Mouse (Mus musculus): ENCODE results near the gene Ubxn11. TPM values are rescaled to one million over a fixed set of nuclear protein-coding genes. Genes with fewer than 3 reads are reported as not detected.

The Ubxn11 gene
- 10 to 100 TPM; 46.7 to 60.6 TPM for polyA plus RNA-seq (2017; shearing (Covaris generic))

DNA sequence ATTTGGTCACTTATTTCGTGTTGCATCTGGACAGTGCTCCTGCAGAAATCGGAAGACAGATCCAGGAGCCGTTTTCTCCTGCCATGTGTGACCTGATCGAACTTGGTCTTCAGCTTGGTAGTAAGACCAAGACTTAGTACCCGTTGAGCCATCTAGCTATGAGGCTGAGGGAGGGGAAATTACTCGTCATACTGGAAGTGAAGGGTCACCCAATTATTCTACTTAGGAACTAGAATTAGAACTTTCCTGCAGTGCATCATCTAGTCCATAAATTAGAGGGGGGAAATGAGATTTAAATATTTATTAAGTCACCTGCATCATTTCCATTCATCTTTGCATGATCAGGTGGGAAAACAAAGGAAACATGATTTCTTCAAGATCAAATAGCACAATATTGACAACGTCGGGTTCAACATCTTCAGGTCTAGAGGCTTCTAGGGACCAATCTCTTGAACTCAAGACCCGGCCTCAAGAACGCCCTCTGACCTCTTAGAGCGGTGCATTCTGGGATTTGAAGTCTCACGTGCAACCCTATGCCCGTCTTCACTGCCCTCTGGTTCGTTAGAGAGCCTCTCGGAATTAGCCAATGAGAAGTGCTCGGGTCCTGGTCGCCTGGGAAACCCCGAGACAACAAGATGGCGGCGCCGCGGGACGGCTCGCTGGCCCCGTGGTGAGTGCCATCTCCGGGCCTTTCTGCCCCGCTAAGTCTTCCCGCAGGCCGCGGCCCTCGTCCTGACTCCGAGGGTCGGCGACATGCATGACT lies at the start of gene Ubxn11:
Ubxn11 (plus strand) TSS at position 592 of the 763 bp plus-strand sequence.

DNA sequence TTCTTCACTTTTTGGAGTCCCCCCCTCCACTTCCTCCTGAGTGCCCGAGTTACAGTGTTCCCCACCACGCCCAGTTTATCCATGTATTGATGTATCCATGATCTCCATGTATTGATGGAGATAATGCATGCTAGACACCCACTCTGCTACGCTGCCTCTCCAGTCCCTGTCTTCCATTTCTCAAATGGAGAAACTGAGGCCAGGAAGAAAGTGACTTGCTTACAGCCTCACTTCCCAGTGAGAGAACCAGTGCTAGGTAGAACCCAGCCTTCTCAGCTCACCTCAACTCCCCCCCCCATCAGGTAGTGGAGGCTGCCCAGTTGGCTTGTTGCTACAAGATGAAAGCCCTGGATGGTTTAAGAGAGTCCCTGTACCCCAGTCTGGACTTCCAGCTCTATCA lies 48.8 kb upstream of the Ubxn11 start, which contains the start of gene Zfp683:
Zfp683 (plus strand) TSS at position 301 of the 400 bp plus-strand sequence.

DNA sequence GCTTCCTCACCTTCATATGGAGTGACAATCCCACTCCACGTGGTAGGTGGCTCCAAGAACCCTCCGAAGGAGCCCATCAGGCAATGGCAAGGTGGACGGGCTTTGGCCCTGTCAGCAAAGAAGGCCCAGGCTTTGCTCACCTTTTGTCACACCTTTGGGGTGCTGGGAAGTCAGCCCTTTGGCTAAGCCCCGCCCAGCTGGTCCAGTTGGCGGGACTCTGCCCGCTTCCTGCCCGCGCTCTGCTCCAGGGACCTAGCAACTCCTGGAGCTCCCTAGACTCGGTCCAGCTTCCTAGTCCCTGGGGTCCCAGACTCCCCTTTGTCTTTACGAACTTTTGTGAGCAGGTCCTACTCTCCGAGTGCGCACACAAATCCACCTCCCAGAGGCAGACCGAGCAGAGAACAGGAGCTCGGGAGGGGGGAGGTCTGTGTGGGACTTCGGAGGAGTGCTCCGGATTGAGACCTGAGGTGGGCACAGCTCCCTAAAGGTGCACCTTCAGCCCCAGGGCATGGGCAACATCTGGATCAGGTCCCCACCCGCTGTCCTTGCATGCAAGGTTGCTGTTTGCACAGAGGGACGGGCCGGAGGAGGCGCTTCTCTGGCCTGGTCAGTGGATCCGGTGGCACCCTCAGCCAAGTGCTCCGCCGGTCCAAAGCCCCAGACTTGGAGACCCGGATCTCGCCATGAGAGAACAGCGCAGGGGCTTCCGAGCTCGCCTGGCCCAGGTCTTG lies 42.1 kb upstream of the Ubxn11 start, which contains the start of gene Crybg2:
Crybg2 (plus strand) TSS at position 681 of the 731 bp plus-strand sequence.

DNA sequence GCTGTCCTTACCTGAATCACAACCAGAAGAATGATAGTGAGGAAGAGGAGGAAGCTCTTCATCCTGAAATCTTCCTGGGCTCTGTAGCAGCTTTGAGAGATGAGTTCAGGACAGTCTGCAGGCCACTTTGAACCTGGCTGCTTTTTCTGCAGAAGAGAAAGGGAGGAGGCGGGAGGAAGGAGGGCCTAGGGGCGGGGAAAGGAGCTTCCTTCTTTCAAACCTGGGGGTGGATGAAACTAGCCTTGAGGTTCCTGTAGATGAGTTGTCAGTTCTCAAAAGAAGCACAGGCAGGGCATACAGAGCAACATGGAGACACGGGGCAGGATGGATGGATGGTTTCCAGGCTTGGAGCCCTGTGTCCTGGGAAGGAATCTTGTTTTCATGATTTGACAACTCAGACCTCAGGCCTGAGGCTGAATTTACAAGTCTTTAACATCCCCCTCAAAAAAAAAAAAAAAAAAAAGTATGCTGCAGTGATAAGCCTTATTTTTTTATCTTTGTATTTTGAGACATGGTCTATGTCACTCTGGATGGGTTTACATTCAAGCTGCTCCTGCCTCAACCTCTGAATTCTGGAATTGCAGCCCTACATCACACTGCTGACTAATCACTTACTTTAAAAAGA lies 7.3 kb upstream of the Ubxn11 start, which contains the start of gene Cd52:
Cd52 (minus strand) TSS at position 160 of the 625 bp plus-strand sequence.

DNA sequence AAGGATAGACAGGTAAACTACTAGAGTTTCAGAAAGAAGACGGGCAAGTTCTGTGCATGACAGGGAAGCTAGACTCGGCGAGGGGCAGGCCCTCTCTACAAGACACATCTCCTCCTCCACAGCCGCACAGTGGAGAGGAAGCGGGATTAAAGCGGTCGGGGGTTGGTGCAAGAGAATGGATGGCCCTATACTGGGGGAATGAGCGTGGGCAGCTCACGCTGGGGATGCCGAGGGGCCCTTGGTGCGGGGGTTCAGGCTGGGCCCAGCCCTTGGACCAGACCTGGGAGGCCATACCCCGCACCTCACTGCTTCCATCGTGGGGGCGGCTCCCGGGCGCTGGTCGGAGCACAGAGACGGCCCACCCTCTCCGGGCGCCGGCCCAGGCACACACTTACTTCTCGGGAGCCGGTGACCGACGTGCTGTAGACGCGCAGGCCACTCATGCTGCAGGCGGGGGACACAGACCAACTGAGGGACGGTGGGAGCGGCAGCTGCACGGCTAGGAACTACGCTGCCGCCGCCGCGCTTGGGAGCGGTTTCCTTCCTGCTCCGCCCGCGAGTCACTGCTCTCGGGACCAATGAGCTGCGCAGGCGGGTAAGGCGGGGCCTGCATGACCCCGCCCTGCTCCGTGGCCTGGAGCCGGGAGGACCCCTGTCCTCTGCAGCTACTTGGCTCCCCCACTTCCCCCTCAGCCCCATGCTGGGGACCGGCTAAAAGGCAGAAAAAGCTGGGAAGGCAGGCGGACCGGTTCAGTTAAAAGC lies 26.0 kb downstream of the Ubxn11 start, which contains the start of gene Sh3bgrl3:
Sh3bgrl3 (minus strand) TSS at position 569 of the 762 bp plus-strand sequence.

Other genes starting within 250 kb of the Ubxn11 start
- 100 to 1,000 TPM; 230 to 291 TPM for gene Rps6ka1, start 214.8 kb upstream of the Ubxn11 start, polyA plus RNA-seq (2017; shearing (Covaris generic))
- gene Hmgn2, start 133.9 kb upstream of the Ubxn11 start, polyA plus RNA-seq (2017; shearing (Covaris generic)): 100 to 1,000 TPM; 309 to 348 TPM
- gene Dhdds, start 101.7 kb upstream of the Ubxn11 start, polyA plus RNA-seq (2017; shearing (Covaris generic)): 10 to 100 TPM; 25.3 to 33.8 TPM
- not detected for gene Lin28a, start 83.7 kb upstream of the Ubxn11 start, polyA plus RNA-seq (2017; shearing (Covaris generic))
- gene Zfp683, start 48.7 kb upstream of the Ubxn11 start, polyA plus RNA-seq (2017; shearing (Covaris generic)): 1 to 10 TPM; 1.4 to 4.9 TPM
- 10 to 100 TPM; 17.9 to 18.0 TPM for gene Crybg2, start 41.8 kb upstream of the Ubxn11 start, polyA plus RNA-seq (2017; shearing (Covaris generic))
- gene Cd52, start 7.5 kb upstream of the Ubxn11 start, polyA plus RNA-seq (2017; shearing (Covaris generic)): 1,000 to 10,000 TPM; 2,589 to 2,801 TPM
- gene Sh3bgrl3, start 26.2 kb downstream of the Ubxn11 start, polyA plus RNA-seq (2017; shearing (Covaris generic)): 1,000 to 10,000 TPM; 1,401 to 1,596 TPM
- 100 to 1,000 TPM in 1 of 2 experiments, 10 to 100 TPM in 1; 70.5 to 104 TPM for gene Cep85, start 84.5 kb downstream of the Ubxn11 start, polyA plus RNA-seq (2017; shearing (Covaris generic))
- gene Gm7534, start 100.4 kb downstream of the Ubxn11 start, polyA plus RNA-seq (2017; shearing (Covaris generic)): under 1 TPM in 1 of 2 experiments, not detected in 1; 0.32 TPM
- not detected for gene Catsper4, start 124.8 kb downstream of the Ubxn11 start, polyA plus RNA-seq (2017; shearing (Covaris generic))
- gene Cnksr1, start 135.8 kb downstream of the Ubxn11 start, polyA plus RNA-seq (2017; shearing (Covaris generic)): under 1 TPM in 1 of 2 experiments, not detected in 1; 0.17 TPM
- 1 to 10 TPM; 3.2 to 5.7 TPM for gene E130218I03Rik, start 141.1 kb downstream of the Ubxn11 start, polyA plus RNA-seq (2017; shearing (Covaris generic))
- gene Zfp593, start 143.0 kb downstream of the Ubxn11 start, polyA plus RNA-seq (2017; shearing (Covaris generic)): 10 to 100 TPM; 18.4 to 25.6 TPM
- not detected for gene Gm30191, start 144.4 kb downstream of the Ubxn11 start, polyA plus RNA-seq (2017; shearing (Covaris generic))
- under 1 TPM in 1 of 2 experiments, not detected in 1; 0.22 TPM for gene Grrp1, start 151.5 kb downstream of the Ubxn11 start, polyA plus RNA-seq (2017; shearing (Covaris generic))
- gene Pdik1l, start 185.3 kb downstream of the Ubxn11 start, polyA plus RNA-seq (2017; shearing (Covaris generic)): 10 to 100 TPM; 14.0 to 16.6 TPM
- 1 to 10 TPM in 1 of 2 experiments, not detected in 1; 1.1 TPM for gene Trim63, start 212.6 kb downstream of the Ubxn11 start, polyA plus RNA-seq (2017; shearing (Covaris generic))
- under 1 TPM in 1 of 2 experiments, not detected in 1; 0.41 TPM for gene Slc30a2, start 240.6 kb downstream of the Ubxn11 start, polyA plus RNA-seq (2017; shearing (Covaris generic))

Measured in inflammation-experienced regulatory T-cells (primary cell).